ENCODE assay signal across 5 mouse cellular contexts in the genomic region with DNA sequence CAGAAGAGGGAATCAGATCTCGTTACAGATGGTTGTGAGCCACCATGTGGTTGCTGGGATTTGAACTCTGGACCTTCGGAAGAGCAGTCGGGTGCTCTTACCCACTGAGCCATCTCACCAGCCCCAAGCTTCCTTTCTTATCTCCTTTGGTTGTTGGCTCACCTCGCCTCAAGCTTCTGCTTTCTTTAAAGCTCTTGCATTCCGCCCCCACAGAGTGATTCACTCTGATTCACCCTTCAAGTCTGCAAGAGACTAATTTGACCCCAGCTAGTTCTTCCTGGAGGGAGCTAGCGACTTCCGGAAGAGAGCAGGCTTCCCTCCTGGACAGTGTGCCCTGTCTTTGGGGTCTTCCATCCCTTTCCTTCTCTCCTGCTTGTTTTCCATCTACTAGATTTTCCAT. TPM values are rescaled to one million over a fixed set of nuclear protein-coding genes. Genes with fewer than 3 reads are reported as not detected.
A peak's percentile ranks its signal among the peaks of the same experiment; 100 is the strongest.
DNase-seq lines count a peak whose midpoint lies in the region; ATAC-seq and TF ChIP-seq lines count a peak whose summit lies in the region.
"Not testable (repeated sequence)": the region's sequence is repeated elsewhere in the genome, so short reads cannot be mapped to it uniquely, and the experiment has no call there.

No protein-coding gene starts in this region.

- H3ac ChIP-seq in C2C12 (ENCODE audit: control insufficient read depth, insufficient read length, low read depth): not testable (repeated sequence)

- not testable (repeated sequence) for H3K9me3 ChIP-seq in forebrain, embryonic 11.5 days (ENCODE audit: control insufficient read depth, low read length); limb, embryonic 10.5 days (replicated peaks)

- not testable (repeated sequence) for H3K4me2 ChIP-seq in forebrain, embryonic 11.5 days (ENCODE audit: low read depth, low read length, severe bottlenecking)

- CTCF ChIA-PET in Patski (lab: Charles Lee): not testable (repeated sequence)

- H3K9ac ChIP-seq in forebrain, embryonic 11.5 days (ENCODE audit: low read length): not testable (repeated sequence)

- in situ Hi-C loops in Patski (cut with MboI; ENCODE audit: low pct_unique_long_range_greater_than_20kb): loop anchor here (5.0 kb wide), 1 partner anchor 37 kb away; no protein-coding TSS in a partner anchor

- not testable (repeated sequence) for H3K79me2 ChIP-seq in C2C12 (ENCODE audit: control insufficient read depth, insufficient read depth)

- peak; percentile 18 for ATAC-seq in Patski
- ATAC-seq in forebrain, embryonic 11.5 days (replicated peaks; ENCODE audit: low FRiP score): not testable (repeated sequence)

- DNase-seq in 3T3-L1 (ENCODE audit: low read depth, low spot score) (peak; percentile 92), Patski (ENCODE audit: low read depth, low spot score) (peak; percentile 37)
- peak; percentile 44 for DNase-seq in forebrain, embryonic 11.5 days (ENCODE audit: low spot score)
- peak; percentile 29 for DNase-seq in limb, embryonic 10.5 days (ENCODE audit: low spot score)

- H3K79me3 ChIP-seq in C2C12 (ENCODE audit: low read depth): not testable (repeated sequence)

- POLR2A ChIA-PET in Patski (lab: Charles Lee): interaction anchor here (0.6 kb wide), 1 partner anchor 176 kb away, joined by 4 read pairs; no protein-coding TSS in a partner anchor

- not testable (repeated sequence) for H3K4me3 ChIP-seq in C2C12 (ENCODE audit: insufficient read depth, poor library complexity, severe bottlenecking); forebrain, embryonic 11.5 days (ENCODE audit: low read depth, low read length); limb, embryonic 10.5 days

- H3K27me3 ChIP-seq in C2C12 (ENCODE audit: control insufficient read depth, insufficient read depth, insufficient read length); Patski: not testable (repeated sequence)
- H3K27me3 ChIP-seq in forebrain, embryonic 11.5 days (ENCODE audit: control insufficient read depth, insufficient read depth, low read length): peaks cover 93% of the 10 kb centered on the region
- peaks cover 99% of the 10 kb centered on the region for H3K27me3 ChIP-seq in limb, embryonic 10.5 days (ENCODE audit: low read depth, poor library complexity, severe bottlenecking)

- not testable (repeated sequence) for H3K36me3 ChIP-seq in C2C12 (ENCODE audit: control insufficient read depth, insufficient read depth); forebrain, embryonic 11.5 days (ENCODE audit: control insufficient read depth, insufficient read depth, low read length); limb, embryonic 10.5 days

- not testable (repeated sequence) for TF ChIP-seq CTCF in C2C12 (IDR thresholded peaks at IDR 0.05; ENCODE audit: control insufficient read depth, insufficient read depth, insufficient read length); Patski (IDR thresholded peaks at IDR 0.05)

- WGBS in forebrain, embryonic 11.5 days: 3% methylated on average over 6 of the region's 7 CpGs
- 35% methylated on average over 6 of the region's 7 CpGs for WGBS in limb, embryonic 10.5 days

- H3K4me1 ChIP-seq in forebrain, embryonic 11.5 days (replicated peaks; ENCODE audit: control insufficient read depth, insufficient read depth, low read length): peaks cover 28% of the 10 kb centered on the region
- peaks cover 62% of the 10 kb centered on the region for H3K4me1 ChIP-seq in limb, embryonic 10.5 days

- not testable (repeated sequence) for H3K27ac ChIP-seq in forebrain, embryonic 11.5 days (ENCODE audit: low read depth, low read length); limb, embryonic 10.5 days

TF ChIP-seq in C2C12, 6 proteins besides CTCF, POLR2A, EP300 and RAD21:
- TF ChIP-seq FOSL1 (IDR thresholded peaks at IDR 0.05; ENCODE audit: insufficient read depth, low read length, poor library complexity, severe bottlenecking): peak; percentile 27

RNA-seq across cellular contexts. Expression of a gene that starts 6.1 kb away (rescaled TPM):
- polyA plus RNA-seq in C2C12 (2012; fragmentation: generic; extraction: Trizol) (7.0 TPM), Patski (2021) (13.2 TPM)
- polyA plus RNA-seq in forebrain, embryonic 11.5 days (2014; fragmentation: Nextera tagmentation; extraction: Ambion mirVana): 164 and 175 TPM in 2 replicates
- polyA plus RNA-seq in limb, embryonic 10.5 days (2016; fragmentation: Nextera tagmentation; extraction: Ambion mirVana): 360 and 372 TPM in 2 replicates

Comparison
In these comparisons a context has a peak if more than half of its experiments do, and no peak if none do; other contexts are left out.
1. DNase-seq: peak in every context shown above with its lines; median percentile 92 in 3T3-L1; 44 in forebrain, embryonic 11.5 days; 37 in Patski; 29 in limb, embryonic 10.5 days.
2. RNA of a gene that starts 6.1 kb away (polyA plus RNA-seq): 360 to 372 TPM in limb, embryonic 10.5 days and 164 to 175 TPM in forebrain, embryonic 11.5 days; 13.2 TPM in Patski (single experiment) and 7.0 TPM in C2C12 (single experiment); every median in the first group is over 10 times any median in the second.